Mouse (Mus musculus) stomach, embryonic 16.5 days (tissue): ENCODE measurements around the gene D930020B18Rik. TPM values are rescaled to one million over a fixed set of nuclear protein-coding genes. Genes with fewer than 3 reads are reported as not detected.

Source experiments
- ATAC-seq: fragments of 200-750 bp; cut with Nextera tagmentation; 2 replicates; pipeline ENCODE4 v1.8.0; 2017; ENCODE audit warnings: moderate number of reproducible peaks, moderate TSS enrichment; ENCODE audit not compliant: insufficient read depth, low FRiP score
- H3K27ac ChIP-seq: fragments of 300-500 bp; sonication (generic); 2 replicates; pipeline ENCODE4 v1.5.1; 2014; ENCODE audit warnings: low read length
- H3K27me3 ChIP-seq: fragments of 300-500 bp; sonication (generic); 2 replicates; pipeline ENCODE4 v1.6.1; 2014; ENCODE audit warnings: low read length, control low read depth, mixed read lengths; ENCODE audit not compliant: control insufficient read depth, insufficient read depth
- H3K36me3 ChIP-seq: fragments of 300-500 bp; sonication (generic); 2 replicates; pipeline ENCODE4 v1.6.1; 2014; ENCODE audit warnings: low read length; ENCODE audit not compliant: control insufficient read depth, insufficient read depth
- H3K4me1 ChIP-seq: fragments of 300-500 bp; sonication (generic); 2 replicates; pipeline ENCODE4 v1.6.1; 2014; ENCODE audit warnings: low read length, control low read depth, mixed read lengths; ENCODE audit not compliant: control insufficient read depth, insufficient read depth
- H3K4me2 ChIP-seq: fragments of 300-500 bp; sonication (generic); 2 replicates; pipeline ENCODE4 v1.6.1; 2014; ENCODE audit warnings: low read depth, low read length, mixed read lengths
- H3K4me3 ChIP-seq: fragments of 300-500 bp; sonication (generic); replicated peaks from 2 replicates; pipeline ENCODE4 v1.5.1; 2014; ENCODE audit warnings: mild to moderate bottlenecking, low read length
- H3K9ac ChIP-seq: fragments of 300-500 bp; sonication (generic); 2 replicates; pipeline ENCODE4 v1.6.1; 2014; ENCODE audit warnings: low read length
- H3K9me3 ChIP-seq: fragments of 300-500 bp; sonication (generic); replicated peaks from 2 replicates; pipeline ENCODE4 v1.6.1; 2016; ENCODE audit warnings: low read length, control low read depth; ENCODE audit not compliant: control insufficient read depth
- WGBS: fragments of 180-500 bp; shearing (Covaris S2); extraction: QIAGEN DNeasy Blood & Tissue Kit; methylation state at CpG from one replicate; pipeline ENCODE4 v1.1.7; 2014; 5-methylcytosine and 5-hydroxymethylcytosine counted together
- polyA plus RNA-seq: library from polyadenylated mRNA; unstranded; fragments of >200 nt; fragmentation: Nextera tagmentation; extraction: Ambion mirVana; gene quantifications from 2 replicates; pipeline ENCODE4 v1.2.1, GENCODE M21; 2015

D930020B18Rik gene
- polyA plus RNA-seq, 1 experiment from 2014 or later, result 1.0 TPM

DNA sequence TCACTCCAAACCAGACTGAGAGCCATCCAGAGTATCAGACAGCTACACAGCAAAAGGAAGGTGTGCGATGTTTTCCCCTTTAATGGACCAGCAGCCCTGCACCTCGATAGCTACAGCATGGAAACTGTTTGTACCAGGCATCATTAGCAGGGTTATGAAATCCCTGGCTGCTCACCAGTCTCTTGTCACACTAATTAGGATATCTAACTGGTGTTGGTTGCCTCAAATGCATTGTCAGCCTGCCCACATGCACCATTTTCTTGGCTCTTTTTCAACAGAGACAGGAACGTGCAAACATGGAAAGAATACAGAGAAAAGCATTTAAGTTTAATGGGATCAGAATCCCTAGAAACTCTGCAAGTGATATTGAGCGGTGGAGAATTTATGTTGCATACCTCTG, 14.5 kb downstream of the D930020B18Rik start:
- no peak overlapping the region for H3K4me3 ChIP-seq
- no peaks in the 10 kb centered on the region for H3K36me3 ChIP-seq
- H3K4me1 ChIP-seq, result no peaks in the 10 kb centered on the region
- H3K27ac ChIP-seq, result no peak overlapping the region
- 80% methylated on average over 4 of the region's 4 CpGs for WGBS
- H3K9ac ChIP-seq, result no peak overlapping the region
- no peaks in the 10 kb centered on the region for H3K9me3 ChIP-seq
- H3K4me2 ChIP-seq, result no peak overlapping the region
- no peak for ATAC-seq
- H3K27me3 ChIP-seq, result no peaks in the 10 kb centered on the region

DNA sequence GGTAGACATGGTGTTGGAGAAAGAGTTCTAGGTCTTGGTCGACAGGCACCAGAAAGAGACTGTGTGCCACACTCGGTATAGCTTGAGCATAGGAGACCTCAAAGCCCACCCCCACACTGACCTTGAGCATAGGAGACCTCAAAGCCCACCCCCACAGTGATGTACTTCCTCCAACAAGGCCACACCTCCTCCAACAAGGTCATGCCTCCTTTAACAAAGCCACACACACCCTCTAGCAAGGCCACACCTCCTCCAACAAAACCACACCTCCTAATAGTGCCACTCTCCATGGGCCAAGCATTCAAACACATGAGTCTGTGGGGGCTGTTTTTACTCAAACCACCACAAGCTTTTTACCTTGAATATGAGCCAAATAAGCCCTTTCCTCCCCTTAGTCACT, 21.3 kb downstream of the D930020B18Rik start:
- ATAC-seq, result no peak
- Histone ChIP-seq H3K9me3 (no peaks in the 10 kb centered on the region), H3K4me1 (no peaks in the 10 kb centered on the region), H3K27me3 (no peaks in the 10 kb centered on the region), H3K36me3 (no peaks in the 10 kb centered on the region), H3K4me2 (no peak overlapping the region), H3K27ac (no peak overlapping the region), H3K4me3 (no peak overlapping the region), H3K9ac (no peak overlapping the region)
- WGBS, result 91% methylated on average over 2 of the region's 2 CpGs

DNA sequence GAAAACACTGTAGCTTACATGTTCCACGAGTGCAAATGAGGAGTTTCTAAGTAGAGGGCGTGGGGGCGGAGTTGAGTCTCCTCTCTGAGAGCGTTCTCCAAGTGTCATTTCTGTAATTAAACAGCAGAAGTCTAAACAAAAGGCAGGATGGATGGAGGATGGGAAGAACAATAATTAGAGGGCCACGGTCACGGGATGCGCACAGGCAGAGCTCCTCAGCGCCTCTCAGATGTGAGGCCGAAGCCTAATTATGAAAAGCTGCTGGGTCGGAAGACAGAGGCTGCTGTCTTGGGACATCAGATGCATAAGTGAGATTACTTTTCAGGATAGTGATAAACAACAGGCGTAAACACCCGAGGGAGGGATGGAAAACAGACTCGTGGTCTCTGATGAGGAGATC, 22.2 kb downstream of the D930020B18Rik start:
- no peak for ATAC-seq
- Histone ChIP-seq H3K4me2 (no peak overlapping the region), H3K4me1 (no peaks in the 10 kb centered on the region)

DNA sequence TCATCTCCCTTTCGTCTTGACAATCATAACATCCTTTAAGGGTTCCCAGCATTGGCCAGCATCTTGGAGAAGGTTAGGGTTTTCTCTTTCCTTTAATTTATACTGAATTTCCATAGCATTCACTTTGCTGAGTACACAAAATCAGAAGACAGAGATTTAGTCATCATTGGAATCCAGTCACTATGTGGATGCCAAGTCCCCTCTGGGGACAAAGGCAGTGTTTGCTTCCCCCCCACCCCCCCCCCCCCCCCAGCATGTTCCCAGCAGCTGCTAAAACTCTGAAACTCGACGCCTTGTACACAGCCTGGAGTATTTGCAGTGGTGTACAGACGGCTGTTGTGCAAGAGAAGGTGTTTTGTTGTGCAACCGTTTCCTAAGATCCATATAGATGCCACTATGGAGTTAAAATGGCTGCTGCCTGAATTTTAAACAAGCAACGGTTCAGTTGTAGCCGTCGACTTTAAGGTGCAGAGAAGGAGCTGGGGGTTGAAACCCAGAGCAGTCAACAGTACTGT, 24.3 kb downstream of the D930020B18Rik start:
- ATAC-seq, result no peak
- WGBS, result 62% methylated on average over 8 of the region's 8 CpGs

More for the DNA sequence above, 22.2 kb downstream of the D930020B18Rik start:
- Histone ChIP-seq H3K9me3 (no peaks in the 10 kb centered on the region), H3K27ac (no peak overlapping the region), H3K4me3 (no peak overlapping the region), H3K27me3 (no peaks in the 10 kb centered on the region), H3K9ac (no peak overlapping the region), H3K36me3 (no peaks in the 10 kb centered on the region)
- WGBS, result 66% methylated on average over 13 of the region's 13 CpGs

DNA sequence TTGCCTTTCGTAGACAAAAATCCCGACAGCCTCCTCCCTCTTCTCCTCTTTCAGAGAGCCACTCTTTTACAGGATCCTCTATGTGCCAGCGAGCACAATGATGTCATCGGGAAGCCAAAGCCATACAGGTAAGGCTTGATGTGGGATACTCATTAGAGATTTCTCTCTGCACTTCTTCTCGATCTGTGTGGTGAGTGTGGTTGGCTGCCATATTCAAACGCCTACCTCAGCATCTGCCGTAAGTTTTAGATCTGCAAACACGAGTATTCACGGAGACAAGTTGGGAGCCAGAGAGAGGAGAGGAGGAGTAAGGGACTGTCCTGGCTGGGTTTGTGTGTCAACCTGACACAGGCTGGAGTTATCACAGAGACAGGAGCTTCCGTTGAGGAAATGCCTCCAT, 27.7 kb downstream of the D930020B18Rik start:
- Histone ChIP-seq H3K4me1 (no peaks in the 10 kb centered on the region), H3K27ac (no peak overlapping the region), H3K4me3 (no peak overlapping the region), H3K9me3 (no peaks in the 10 kb centered on the region), H3K4me2 (no peak overlapping the region), H3K9ac (no peak overlapping the region), H3K27me3 (no peaks in the 10 kb centered on the region), H3K36me3 (no peaks in the 10 kb centered on the region)
- no peak for ATAC-seq
- 80% methylated on average over 10 of the region's 10 CpGs for WGBS

More for the DNA sequence above, 24.3 kb downstream of the D930020B18Rik start:
- Histone ChIP-seq H3K9ac (no peak overlapping the region), H3K27ac (no peak overlapping the region), H3K4me1 (no peaks in the 10 kb centered on the region), H3K27me3 (no peaks in the 10 kb centered on the region), H3K4me2 (no peak overlapping the region), H3K36me3 (no peaks in the 10 kb centered on the region), H3K9me3 (no peaks in the 10 kb centered on the region), H3K4me3 (no peak overlapping the region)

DNA sequence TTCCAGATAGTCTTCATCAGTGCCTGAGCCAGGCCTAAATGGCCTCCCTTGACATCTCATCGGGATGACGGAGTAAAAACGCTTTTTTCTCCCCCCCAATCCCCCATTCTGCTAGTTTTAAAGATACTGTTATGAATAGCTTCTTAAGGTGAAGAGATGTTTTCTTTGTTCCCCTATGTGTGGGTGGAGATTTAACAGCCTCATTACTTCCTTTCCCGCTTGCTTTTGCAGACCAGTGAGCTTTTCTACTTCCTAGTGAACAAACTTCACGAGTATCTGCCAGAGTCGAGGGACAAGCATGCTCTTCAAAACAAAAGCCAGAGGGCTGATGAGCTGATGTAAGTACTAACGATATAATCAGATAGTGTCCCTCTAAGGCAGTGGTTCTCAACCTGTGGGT, 35.6 kb downstream of the D930020B18Rik start:
- no peaks in the 10 kb centered on the region for H3K27me3 ChIP-seq
- no peaks in the 10 kb centered on the region for H3K9me3 ChIP-seq
- no peak for ATAC-seq
- H3K36me3 ChIP-seq, result no peaks in the 10 kb centered on the region
- WGBS, result 58% methylated on average over 7 of the region's 7 CpGs
- H3K4me3 ChIP-seq, result no peak overlapping the region
- no peak overlapping the region for H3K4me2 ChIP-seq
- no peak overlapping the region for H3K27ac ChIP-seq
- no peaks in the 10 kb centered on the region for H3K4me1 ChIP-seq
- H3K9ac ChIP-seq, result no peak overlapping the region

DNA sequence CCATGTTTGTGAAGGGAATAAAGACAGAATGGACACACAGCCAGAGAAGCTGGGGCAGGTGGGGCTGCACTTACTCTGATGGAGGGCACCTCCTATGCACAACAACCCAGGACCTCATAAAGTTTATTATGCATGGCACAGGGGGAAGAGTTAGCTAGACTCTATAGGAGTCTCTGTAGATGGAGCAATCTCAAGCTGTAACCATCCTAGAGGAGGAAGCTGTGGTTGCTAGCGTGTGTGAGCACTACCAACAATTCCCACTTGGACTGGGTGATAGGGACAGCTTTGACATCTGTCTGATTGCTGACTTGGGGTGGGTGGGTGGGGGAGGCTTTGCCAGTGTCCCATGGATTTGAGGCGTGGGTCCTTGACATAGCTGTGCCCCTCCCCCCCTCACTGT, 39.5 kb downstream of the D930020B18Rik start:
- Histone ChIP-seq H3K27me3 (no peaks in the 10 kb centered on the region), H3K4me1 (no peaks in the 10 kb centered on the region), H3K36me3 (no peaks in the 10 kb centered on the region), H3K9me3 (no peaks in the 10 kb centered on the region), H3K27ac (no peak overlapping the region), H3K4me2 (no peak overlapping the region), H3K4me3 (no peak overlapping the region), H3K9ac (no peak overlapping the region)
- ATAC-seq, result no peak
- 83% methylated on average over 2 of the region's 2 CpGs for WGBS

DNA sequence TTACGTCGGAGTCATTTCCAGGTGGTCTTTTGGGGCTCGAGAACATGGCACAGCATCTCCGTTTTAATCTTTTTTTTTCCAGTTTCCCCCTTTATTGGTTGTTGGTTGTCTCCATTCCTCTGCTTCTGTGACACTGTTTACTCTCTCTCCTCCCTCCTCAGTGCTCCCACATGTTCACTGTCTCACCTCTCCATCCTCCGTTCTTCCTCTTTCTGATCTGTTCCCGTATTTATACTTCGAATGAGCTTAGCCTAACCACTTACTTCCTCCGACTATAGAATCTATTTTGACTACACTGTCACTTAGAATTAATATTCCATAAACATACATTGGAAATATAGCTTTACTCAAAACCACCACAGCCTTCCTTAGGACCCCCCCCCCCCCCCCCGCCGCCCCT, 41.2 kb downstream of the D930020B18Rik start:
- ATAC-seq, result no peak
- Histone ChIP-seq H3K4me3 (no peak overlapping the region), H3K27ac (no peak overlapping the region), H3K4me2 (no peak overlapping the region), H3K9me3 (no peaks in the 10 kb centered on the region), H3K9ac (no peak overlapping the region), H3K4me1 (no peaks in the 10 kb centered on the region), H3K27me3 (no peaks in the 10 kb centered on the region), H3K36me3 (no peaks in the 10 kb centered on the region)
- WGBS, result 72% methylated on average over 10 of the region's 10 CpGs

DNA sequence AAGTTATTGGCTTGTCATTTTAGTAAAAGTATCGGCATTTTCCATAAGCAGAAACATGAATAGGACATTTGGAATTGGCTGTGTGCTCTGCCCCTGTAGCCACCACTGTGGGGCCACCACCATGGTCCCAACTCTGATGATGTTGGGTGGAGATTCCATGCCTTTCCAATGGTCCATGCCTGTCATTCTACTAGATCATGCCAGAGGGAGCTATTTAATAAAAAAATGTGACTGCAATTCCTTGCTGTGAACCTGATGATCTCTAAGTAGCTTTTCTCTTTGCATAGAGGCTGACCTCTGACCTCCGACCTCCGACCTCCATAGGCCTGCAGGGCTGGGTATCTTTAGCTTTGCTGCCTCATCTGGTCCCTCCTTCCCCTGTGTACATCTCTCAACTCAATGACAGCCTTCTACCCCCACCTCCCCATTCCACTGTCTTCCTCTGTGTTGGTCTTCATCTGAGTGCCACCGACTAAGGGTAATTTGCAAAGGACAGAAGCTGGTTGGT, 44.8 kb downstream of the D930020B18Rik start:
- no peaks in the 10 kb centered on the region for H3K27me3 ChIP-seq
- H3K4me3 ChIP-seq, result no peak overlapping the region
- H3K9ac ChIP-seq, result no peak overlapping the region
- H3K9me3 ChIP-seq, result no peaks in the 10 kb centered on the region
- WGBS, result 82% methylated on average over 4 of the region's 4 CpGs
- no peak for ATAC-seq
- H3K36me3 ChIP-seq, result no peaks in the 10 kb centered on the region
- H3K4me1 ChIP-seq, result no peaks in the 10 kb centered on the region; the same call in 1 of the 2 replicates
- H3K4me2 ChIP-seq, result no peak overlapping the region
- H3K27ac ChIP-seq, result no peak overlapping the region
